Mouse (Mus musculus): ENCODE measurements around the gene Fbxw4.

Gene Fbxw4

DNA sequence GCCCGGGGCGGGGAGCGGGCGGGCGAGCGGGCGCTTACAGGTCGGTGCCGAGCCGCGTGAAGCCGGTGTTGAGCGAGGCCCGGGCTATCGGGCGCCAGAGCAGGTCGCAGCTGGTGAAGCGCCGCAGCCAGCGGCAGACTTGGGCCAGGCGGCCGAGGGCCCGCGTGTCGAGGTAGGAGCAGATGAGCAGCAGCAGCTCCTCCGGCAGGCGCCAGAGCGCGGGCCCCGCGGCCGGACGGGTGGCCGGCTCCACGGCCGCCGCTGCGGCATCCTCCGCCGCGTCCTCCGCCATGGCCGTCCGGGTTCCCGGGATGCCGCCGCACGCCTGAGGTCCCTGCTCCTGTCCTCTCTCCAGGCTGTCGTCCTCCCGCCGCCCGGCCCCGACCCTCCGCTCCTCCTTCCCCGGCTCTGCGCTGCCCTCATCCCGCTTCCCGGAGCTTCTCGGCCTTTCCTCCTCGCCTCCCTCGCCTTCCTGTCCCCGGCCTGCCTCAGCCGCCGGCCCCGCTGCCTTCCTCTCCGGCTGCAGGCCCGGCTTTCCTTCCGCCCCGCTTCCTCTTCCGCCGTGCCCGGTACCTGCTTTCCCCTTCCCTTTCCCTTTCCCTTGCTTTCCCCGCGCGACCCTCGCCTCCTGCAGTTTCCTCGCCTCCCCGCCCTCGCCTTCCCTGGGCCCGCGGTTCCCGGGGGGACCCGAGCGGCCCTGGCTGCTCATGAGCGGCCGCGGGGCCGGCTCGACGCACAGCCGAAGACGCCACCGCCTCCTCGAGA, at the start of gene Fbxw4:
Gene Fbxw4, minus strand, starts transcription at position 575 of the 765 bp plus-strand sequence.
- DNase-seq (ENCODE audit: low spot score in 2 of 2): peak; percentile 70 to 89

DNA sequence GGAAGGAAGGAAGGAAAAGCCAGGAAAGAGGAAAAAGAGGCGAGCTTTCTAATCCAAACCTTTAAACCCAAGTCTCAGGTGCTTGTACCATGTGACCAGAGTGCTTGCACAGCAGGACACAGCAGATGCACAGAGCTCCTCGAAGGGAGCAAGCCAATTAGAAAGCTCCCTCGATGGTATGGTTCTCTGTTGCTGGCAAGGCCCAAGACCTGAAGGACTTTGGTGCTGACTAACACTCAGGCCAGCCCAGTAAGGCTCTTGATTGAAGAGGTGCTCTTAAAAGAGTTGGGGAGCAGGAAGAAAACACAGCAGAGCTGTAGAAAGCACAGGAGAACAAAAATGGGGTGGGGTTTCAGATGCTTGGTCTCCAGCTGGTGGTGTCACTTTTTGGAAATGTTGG, 48.6 kb upstream of the Fbxw4 start:
- DNase-seq (ENCODE audit: low spot score in 2 of 2): no peak

DNA sequence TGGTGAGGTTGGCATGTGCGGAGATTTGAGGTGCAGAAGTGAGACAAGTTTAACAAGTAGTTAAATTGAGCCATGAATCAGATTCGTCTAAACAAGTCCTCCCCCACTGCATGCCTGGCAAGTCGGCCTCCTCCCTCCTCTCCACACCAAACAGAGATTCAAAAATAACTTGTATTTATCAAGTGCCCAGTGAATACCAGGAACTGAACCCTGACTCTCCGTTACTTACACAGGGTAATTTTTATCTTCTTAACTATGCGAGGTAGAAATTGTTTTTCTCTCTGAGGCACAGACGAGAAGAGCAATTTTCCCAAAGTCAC, 36.1 kb upstream of the Fbxw4 start:
- no peak for DNase-seq (ENCODE audit: low spot score in 2 of 2)

DNA sequence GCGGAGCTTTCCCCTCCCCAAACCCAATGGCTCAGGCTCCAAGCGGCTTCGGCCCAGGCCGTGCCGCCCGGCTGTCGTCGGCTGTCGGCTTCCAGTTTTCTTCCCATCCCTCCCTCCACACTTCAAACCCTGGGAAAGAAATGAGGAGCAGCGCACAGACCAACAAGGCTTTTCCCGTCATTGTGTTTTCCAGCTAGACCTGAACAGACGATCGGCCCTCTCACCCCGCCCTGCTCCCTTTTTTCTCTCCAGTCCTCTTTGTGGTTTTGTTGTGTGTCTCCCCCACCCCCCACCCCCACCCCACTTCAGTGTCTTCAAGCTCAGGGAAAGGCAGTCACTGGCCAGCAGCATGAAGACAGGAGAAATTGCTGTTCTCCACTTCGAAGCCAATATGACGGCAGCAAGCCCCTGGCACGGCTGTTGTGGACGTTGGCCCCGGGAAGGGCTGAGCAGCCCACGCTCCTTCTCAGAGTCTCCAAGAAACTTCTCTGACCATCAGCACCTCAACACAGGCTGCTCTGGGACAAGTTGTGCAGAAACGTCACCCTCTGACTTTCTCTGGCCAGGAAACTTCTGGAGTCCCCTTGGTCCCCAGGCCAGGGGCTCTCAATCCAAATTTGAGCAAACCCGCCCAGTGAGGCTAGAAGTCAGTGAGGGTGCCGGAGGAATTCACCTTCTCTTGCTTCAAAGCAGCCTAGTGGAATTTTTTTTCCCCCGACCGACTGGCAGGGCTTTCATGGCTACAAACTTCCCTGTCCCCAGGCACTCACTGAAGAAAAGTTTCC, 35.6 kb upstream of the Fbxw4 start:
- DNase-seq (ENCODE audit: low spot score in 2 of 2): no peak

DNA sequence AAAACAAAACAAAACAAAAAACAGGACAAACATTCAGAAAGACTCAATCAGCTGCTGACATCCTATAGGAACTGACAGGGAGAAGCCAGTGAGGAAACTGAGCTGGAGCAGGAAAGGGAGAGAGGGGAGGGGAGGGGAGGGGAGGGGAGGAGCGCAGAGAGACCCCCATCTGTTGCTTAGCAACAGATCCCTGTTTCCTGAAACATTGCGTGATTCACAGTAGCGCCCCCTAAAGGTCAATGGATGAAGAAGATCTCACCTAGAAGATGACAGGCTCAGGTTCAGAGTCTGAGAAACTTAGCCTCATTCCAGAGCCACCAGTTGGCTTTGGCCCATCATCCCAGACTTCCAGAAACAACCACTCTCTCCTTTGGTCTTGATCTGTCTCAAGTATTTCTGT, 33.9 kb upstream of the Fbxw4 start:
- no peak for DNase-seq (ENCODE audit: low spot score in 2 of 2)

DNA sequence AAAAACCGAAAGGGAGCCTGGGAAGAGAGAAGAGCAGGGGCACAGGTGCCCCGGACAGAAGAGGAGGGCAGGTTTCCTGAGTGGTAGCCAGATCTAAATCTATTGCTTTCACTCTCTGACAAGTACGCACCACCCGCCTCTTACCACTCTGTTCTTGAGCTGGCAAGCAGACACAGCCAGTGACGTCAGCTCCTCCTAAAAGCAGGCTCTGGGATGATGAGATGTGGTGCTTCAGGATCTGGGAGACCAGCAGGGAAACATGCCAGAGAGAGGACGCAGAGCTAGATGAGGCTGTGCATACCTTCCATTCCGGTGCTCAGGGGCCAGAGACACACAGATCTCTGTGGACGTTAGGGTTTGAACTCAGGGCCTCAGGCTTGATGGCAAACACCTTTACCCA, 32.1 kb upstream of the Fbxw4 start:
- no peak for DNase-seq (ENCODE audit: low spot score in 2 of 2)

DNA sequence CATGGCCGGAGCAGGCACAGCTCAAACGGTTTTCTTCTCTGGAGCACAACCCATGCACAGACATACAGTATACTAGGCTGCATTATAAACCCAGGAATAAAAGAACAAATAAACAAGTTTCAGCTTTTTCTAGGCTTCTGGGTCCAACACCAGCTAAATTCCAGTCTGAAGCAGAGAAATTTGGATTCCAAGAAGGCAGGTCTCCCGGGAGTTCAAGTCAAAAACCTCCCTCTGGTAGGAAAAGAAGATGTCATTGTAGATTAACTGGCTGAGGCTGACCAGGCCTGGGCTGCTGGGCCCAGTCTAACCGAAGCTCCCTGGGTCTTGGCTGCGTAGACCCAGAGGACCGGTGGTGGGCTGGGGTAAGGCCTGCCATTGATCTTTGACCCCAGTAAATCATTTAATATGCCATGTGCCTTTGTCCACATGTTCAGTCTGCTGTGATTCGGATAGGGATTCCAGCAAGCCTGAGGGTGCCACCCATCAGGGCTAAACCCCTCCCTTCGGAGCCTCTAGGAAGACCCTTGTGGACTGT, 31.0 kb upstream of the Fbxw4 start:
- no peak for DNase-seq (ENCODE audit: low spot score in 2 of 2)

DNA sequence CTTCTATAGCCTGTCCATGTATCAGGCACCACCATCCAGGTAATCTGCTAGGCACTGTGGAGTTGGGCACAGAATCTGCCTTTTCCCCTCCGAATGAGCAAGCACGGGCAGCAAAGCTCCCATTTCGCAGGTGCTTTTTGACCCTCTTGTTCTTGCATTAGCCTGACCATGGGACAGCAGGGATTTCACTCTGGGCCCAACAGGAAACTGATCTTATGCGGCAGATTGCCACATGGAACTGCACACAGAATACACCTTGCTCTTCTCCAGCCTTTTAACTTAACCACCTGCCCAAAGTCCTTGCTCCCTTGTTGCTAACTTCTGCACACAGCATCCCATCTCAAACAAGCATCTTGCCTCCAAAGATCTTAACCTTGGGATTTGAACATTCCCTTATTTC, 26.9 kb upstream of the Fbxw4 start:
- DNase-seq (ENCODE audit: low spot score in 2 of 2): no peak

DNA sequence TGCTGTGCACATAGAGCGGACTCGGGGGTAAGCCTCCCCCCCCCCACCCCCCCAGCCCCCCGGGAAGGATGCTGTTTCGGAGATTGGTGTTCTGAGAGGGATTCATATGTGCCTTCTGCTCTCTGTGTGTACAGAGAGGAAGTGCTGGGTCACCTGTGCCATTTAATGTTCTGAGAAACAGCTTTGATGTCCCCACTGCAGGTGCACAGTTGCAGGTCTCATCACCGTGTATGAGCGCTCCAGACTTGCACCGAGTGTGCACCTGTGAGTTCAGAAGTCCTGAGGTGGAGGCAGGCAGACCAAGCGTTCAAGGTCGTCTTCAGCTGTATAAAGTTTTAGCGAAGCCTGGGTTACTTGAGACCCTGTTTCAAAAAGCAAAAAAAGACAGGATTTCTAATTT, 23.6 kb upstream of the Fbxw4 start:
- no peak for DNase-seq (ENCODE audit: low spot score in 2 of 2)

DNA sequence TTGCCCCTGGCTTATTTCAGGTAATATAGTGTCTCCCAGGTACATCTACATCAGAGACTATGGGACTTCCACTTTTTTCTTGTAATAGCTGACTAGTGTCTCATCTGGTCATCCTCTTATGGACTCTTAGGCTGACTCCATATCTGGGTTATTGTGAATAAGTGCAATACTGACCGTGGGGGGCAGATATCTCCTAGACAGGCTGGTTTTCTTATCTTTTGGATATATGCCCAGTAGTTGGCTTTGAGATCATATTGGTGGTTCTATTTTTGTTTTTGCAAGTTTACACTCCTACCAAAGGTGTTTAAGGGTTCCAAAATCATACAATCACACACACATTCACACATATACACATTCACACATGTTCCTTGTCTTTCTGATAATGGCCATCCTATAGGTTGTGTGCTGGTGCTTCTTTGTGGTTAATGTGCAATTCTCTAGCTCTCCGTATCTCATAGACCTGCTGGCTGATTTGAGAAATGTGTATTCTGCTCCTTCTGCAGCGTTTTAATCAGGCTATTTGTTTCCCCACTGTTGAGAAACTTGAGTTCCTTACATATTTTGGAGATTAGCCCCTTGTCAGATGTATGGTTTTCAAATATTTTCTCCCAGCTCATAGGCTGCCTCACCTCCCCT, 20.5 kb upstream of the Fbxw4 start:
- no peak for DNase-seq (ENCODE audit: low spot score in 2 of 2)

DNA sequence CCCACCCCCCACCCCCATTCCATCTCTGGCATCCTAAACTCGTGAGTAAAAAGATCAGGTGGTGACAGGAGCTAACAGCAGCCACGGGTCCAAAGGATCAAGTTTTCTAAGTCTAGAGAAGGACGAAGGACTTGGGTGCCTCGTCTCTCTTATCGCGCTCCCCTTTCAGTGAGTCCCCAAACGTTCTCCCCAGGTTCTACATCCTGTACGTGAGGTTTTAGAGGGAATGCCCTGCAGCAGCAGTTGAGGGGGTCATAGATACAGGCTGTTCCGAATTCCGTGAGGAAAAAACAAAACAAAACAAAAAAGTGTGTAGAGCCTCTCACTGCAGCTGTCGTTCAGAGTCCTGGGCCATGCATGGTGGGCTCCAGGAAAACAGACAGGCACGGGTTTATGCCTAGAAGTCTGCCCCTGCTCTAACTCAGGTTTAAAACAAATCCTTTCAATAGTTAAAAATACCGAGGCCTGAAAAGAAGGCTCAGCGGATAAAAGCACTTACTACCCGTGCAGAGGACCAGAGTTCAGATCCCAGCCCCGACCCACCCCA, 16.7 kb upstream of the Fbxw4 start:
- DNase-seq (ENCODE audit: low spot score in 2 of 2): no peak

DNA sequence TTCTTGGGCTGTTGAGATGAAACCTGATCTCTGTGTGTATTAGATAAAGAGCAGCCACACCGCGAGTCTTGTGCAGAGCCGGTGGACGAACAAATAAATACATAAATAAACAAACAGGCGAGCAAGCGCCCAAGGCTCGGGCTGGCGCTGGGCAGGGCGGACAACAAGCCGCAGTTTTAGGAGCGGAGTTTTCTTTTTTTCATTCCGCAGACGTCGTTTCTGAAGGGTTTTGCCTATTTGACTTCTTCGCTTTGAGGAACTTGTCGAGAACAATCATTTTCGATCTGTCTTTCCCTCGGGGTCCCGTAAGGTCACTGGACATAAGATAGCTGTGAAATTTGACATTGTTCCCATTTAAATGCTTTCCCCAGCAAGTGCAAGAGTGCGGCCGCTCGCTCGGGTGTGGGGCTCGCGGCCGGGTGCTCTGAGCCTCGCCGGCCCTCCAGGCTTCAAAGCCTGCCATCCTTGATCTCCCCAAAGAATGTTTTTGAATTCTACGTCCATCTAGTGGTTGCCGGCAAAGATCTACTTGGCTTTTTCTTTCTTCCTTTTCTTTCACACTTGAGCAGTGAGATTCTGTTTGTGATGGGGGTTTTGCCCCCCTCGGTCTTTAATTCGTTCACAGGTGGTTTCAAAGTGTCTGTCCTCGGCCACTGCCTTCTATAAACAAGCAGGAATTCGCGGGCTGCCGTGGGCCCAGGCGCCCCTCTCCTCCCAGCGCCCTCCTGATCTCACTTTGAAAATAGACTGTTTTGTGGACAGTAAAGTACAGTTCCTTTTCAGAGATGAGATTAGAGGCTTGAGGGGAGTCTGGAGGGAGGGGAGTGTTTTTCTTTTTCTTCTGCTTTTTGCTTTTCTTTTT, 15.8 kb upstream of the Fbxw4 start:
- DNase-seq (ENCODE audit: low spot score in 2 of 2): peak; percentile 17 to 70

DNA sequence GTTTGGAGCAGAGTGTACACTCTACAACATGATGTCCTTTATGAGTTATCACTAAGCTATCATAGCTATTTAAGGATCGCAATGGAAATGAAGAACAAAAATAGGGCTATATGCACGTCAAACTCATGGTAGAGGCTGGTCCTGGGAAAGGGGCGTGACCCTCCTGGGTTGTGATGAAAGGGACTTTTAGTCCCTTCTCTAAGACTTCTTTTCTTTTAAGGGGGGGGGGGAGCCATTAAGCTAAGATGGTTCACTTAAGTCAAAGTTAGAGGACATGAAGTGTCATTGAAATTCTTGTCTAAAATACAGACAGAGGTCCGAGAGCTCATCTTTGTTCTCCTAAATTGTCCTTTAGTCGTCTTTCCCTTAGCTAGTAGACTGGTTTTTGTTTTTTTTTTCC, 15.1 kb upstream of the Fbxw4 start:
- DNase-seq (ENCODE audit: low spot score in 2 of 2): no peak

DNA sequence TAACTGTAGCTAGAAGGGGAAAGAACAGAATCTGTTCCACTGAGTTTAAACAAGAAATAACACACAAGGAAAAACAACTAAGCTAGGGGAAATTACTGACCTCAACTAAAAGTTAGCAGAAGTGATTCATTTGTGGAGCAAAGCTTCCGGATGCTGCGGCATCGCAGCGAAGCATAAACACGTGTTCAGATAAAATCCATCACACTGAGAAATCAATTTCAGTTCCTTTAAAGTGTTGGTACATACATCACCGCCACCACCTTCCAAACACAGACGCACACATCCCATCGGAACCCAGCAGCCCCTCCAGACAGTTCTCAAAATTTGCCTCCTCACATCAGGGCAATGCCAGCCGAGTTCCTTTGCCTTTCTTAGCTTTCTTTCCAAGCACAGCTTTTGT, 12.9 kb upstream of the Fbxw4 start:
- no peak for DNase-seq (ENCODE audit: low spot score in 2 of 2)

DNA sequence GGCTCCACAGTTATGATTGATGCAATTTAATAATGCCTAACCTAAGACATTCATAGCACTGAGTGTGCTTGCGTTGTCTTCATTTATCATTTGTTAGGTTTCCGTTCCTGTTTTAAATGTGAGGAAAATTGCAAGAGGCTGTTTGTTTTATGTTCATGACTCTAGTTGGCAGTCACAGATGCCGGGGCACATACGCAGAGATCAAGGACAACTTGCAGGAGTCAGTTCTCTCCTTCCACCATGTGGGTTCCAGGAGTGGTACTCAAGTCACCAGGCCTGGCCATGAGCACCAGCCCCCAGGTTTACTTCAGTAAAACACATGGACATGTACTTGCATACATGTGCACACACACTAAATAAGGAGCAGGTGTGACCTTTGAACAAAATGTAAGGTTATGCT, 8.9 kb upstream of the Fbxw4 start:
- no peak for DNase-seq (ENCODE audit: low spot score in 2 of 2)

DNA sequence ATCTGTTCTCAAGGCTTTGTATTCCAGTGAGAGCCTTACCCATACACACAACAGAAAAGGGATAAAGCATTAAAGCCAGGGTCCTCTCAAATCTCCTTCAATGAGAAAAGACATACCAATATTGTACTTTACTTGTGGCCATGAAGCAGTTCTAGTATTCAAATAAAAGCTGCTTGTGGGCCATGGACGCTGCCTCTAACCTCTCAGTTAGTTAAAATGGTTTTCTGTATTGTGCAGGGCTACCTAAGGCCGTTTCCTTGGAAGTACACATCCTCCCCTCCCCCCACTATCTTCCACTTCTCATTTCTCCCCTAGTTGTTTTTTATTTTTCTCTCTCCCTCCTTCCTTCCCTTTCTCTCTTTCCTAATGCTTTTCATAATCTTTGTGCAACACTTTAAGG, 3.7 kb upstream of the Fbxw4 start:
- no peak for DNase-seq (ENCODE audit: low spot score in 2 of 2)

DNA sequence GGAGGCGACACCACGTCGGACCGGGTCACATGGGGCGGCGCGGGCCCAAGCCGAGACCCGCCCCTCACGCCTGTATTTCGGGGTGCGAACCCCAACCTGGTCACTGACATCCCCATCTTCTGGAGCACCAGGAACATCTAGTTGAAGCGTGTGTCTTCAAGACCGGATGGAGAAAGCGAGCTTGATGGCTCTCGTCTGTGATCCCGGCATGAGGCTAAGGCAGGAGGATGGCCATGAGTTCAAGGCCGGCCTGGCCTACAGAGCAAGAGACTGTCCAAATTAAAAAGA, 335 bp upstream of the Fbxw4 start:
- DNase-seq (ENCODE audit: low spot score in 2 of 2): peak in 1 of 2 experiments; percentile 78

DNA sequence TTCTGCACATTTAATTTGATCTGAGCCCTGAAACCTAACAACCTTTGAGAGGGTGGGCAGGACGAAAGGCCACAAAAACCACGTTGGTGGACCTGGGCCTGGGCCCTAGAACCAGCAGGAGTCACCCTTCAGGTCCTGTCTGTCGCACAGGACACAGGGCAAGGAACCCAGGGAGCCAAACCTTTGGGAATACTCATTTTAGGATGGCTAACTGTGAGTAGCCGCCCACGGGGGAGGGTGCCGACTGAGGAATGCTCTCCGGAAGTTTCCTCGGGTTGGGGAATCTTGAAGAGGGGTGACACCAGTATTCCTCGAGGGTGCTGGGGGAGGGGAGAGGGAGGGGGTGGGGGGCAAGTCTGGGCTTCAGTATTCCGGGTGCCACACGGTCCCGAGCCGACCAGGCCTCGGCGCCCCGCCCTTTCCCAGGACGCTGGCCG, 793 bp downstream of the Fbxw4 start:
- no peak for DNase-seq (ENCODE audit: low spot score in 2 of 2)

DNA sequence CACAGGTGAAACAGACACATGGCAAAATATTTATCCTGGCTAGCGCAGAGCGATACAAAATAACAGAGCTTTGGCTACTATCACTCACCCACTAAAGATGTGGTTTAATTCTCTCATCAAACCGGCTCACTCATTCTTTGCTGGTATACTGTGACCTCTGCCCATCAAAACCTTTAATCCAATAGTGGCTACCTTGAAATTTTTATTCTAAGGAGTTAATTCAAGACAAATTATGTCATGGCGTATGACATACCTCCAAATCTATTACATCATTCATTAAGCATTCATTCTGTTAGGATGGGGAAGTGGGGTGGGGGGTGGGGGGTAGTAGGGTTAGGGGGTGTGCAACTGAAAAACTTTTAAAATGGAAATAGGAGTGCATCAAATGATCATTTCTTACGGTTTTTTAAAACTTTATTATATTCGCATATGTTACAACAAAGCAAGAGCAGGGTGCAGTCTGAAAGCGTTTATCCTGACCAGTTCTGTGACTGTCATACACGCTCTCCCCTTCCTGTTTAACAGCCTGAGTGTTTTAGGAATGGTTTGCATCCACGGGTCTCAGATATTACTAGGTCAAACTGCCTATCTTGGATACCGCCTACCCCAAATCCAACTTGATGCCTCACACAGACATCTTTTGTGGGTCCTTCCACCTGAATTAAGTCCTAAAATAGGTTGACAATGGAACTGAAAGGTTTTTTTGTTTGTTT, 1.4 kb downstream of the Fbxw4 start:
- DNase-seq (ENCODE audit: low spot score in 2 of 2): no peak

DNA sequence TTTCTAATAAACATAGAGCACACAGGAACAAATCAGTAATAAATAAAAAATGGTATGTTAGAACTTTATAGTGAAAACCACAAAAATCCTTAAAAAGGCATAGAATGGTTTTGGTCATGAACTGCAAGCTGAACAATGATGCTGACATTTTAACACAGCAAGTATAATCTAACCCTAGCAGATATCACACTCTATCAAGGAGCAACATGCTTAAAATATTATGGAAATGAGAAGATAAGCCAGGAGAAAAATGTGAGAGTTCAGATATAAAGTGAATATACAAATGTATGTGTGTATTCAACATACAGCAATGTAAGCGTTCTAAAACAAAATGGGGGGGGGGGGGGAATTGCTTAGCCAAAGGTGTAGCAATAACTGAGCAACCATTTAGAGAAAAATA, 2.3 kb downstream of the Fbxw4 start:
- DNase-seq (ENCODE audit: low spot score in 2 of 2): no peak
